37 mouse cellular contexts compared by ENCODE assay signal in genomic region chr1:130798037-130798436, GRCm38 (mm10). TPM values are rescaled to one million over a fixed set of nuclear protein-coding genes. Genes with fewer than 3 reads are reported as not detected.
DNase-seq lines count a peak whose midpoint lies in the region; ATAC-seq and TF ChIP-seq lines count a peak whose summit lies in the region.
"Had no signal": no experiment of that assay in that cellular context is flagged by ENCODE, and none has a peak within 500 bp of the region (broad histone marks: within the 10 kb centered on the region; RNA-seq: fewer than 3 reads in every experiment).

No protein-coding gene starts in this region.

- no peak overlapping the region for H3K4me2 ChIP-seq in liver, postnatal 0 days (ENCODE audit: low read depth, low read length)
- H3K4me2 ChIP-seq in intestine, embryonic 15.5 days (replicated peaks): 0 out of 2 replicates have a peak overlapping the region, but pooled peaks have one; percentile 9
- H3K4me2 ChIP-seq: embryonic facial prominence, embryonic 15.5 days; forebrain, embryonic 12.5 days; heart, embryonic 12.5 days; hindbrain, embryonic 15.5 days; limb, embryonic 13.5 days; liver, embryonic 12.5 days; neural tube, embryonic 12.5 days had no signal

- WGBS in heart, embryonic 10.5 days: 56% methylated on average over 6 of the region's 6 CpGs
- 12% methylated on average over 6 of the region's 6 CpGs for WGBS in liver, adult 2 months
- 48% methylated on average over 6 of the region's 6 CpGs for WGBS in liver, postnatal 0 days (ENCODE audit: insufficient replicate concordance)
- WGBS in intestine, embryonic 15.5 days: 42% methylated on average over 6 of the region's 6 CpGs
- 11% methylated on average over 6 of the region's 6 CpGs for WGBS in small intestine, adult 2 months

- H3K9ac ChIP-seq in liver, adult 2 months (ENCODE audit: low read depth, low read length): peak overlapping the region; percentile 77
- no peak overlapping the region for H3K9ac ChIP-seq in liver, postnatal 0 days (replicated peaks)
- no peak overlapping the region for H3K9ac ChIP-seq in intestine, embryonic 15.5 days
- H3K9ac ChIP-seq: embryonic facial prominence, embryonic 15.5 days; forebrain, embryonic 12.5 days; forebrain, postnatal 0 days; heart, embryonic 12.5 days; hindbrain, embryonic 15.5 days; limb, embryonic 13.5 days; liver, embryonic 12.5 days; neural tube, embryonic 12.5 days had no signal

- H3K4me3 ChIP-seq in heart, embryonic 10.5 days: no peak overlapping the region
- H3K4me3 ChIP-seq in liver, adult 2 months (ENCODE audit: insufficient read depth, low read depth, low read length): peak overlapping the region; percentile 21; the same call in 1 of the 2 replicates
- no peak overlapping the region for H3K4me3 ChIP-seq in liver, postnatal 0 days (ENCODE audit: low read depth, low read length)
- H3K4me3 ChIP-seq in intestine, embryonic 15.5 days (replicated peaks): no peak overlapping the region
- peak overlapping the region; percentile 29; the same call in 1 of the 2 replicates for H3K4me3 ChIP-seq in small intestine, adult 2 months (ENCODE audit: low read depth, low read length)
- H3K4me3 ChIP-seq: embryonic facial prominence, embryonic 10.5 days; embryonic facial prominence, embryonic 15.5 days; forebrain, embryonic 12.5 days; heart, embryonic 12.5 days; hindbrain, embryonic 15.5 days; limb, embryonic 13.5 days; liver, embryonic 12.5 days; megakaryocyte, embryonic 14.5 days; neural tube, embryonic 12.5 days had no signal

- H3K27me3 ChIP-seq in heart, embryonic 10.5 days (ENCODE audit: insufficient read depth, poor library complexity, severe bottlenecking): peaks cover 6% of the 10 kb centered on the region
- H3K27me3 ChIP-seq in liver, adult 2 months (ENCODE audit: control insufficient read depth, insufficient read depth, low read length): no peaks in the 10 kb centered on the region
- no peaks in the 10 kb centered on the region for H3K27me3 ChIP-seq in liver, postnatal 0 days (ENCODE audit: insufficient read depth, low read length)
- no peaks in the 10 kb centered on the region for H3K27me3 ChIP-seq in intestine, embryonic 15.5 days (replicated peaks)
- H3K27me3 ChIP-seq in small intestine, adult 2 months (ENCODE audit: control insufficient read depth, insufficient read depth, low read length): no peaks in the 10 kb centered on the region
- H3K27me3 ChIP-seq: embryonic facial prominence, embryonic 15.5 days; forebrain, embryonic 12.5 days; hindbrain, embryonic 15.5 days; limb, embryonic 13.5 days; neural tube, embryonic 12.5 days had no signal

- H3K36me3 ChIP-seq in heart, embryonic 10.5 days: no peaks in the 10 kb centered on the region
- H3K36me3 ChIP-seq in liver, adult 2 months (ENCODE audit: control insufficient read depth, insufficient read depth, low read length): no peaks in the 10 kb centered on the region
- no peaks in the 10 kb centered on the region for H3K36me3 ChIP-seq in liver, postnatal 0 days (replicated peaks; ENCODE audit: insufficient read depth, low read length)
- H3K36me3 ChIP-seq in intestine, embryonic 15.5 days: no peaks in the 10 kb centered on the region
- H3K36me3 ChIP-seq in small intestine, adult 2 months (ENCODE audit: control insufficient read depth, insufficient read depth, low read length): no peaks in the 10 kb centered on the region
- H3K36me3 ChIP-seq: embryonic facial prominence, embryonic 10.5 days; embryonic facial prominence, embryonic 15.5 days; forebrain, embryonic 12.5 days; G1E; heart, embryonic 12.5 days; hindbrain, embryonic 15.5 days; limb, embryonic 13.5 days; liver, embryonic 12.5 days; neural tube, embryonic 12.5 days had no signal

- no peak for ATAC-seq in liver, postnatal 0 days
- ATAC-seq in intestine, embryonic 15.5 days: peak; percentile 84
- ATAC-seq: forebrain, postnatal 0 days; inflammation-experienced regulatory T-cells, adult 6 months; liver, embryonic 12.5 days; lung, postnatal 0 days; midbrain, embryonic 16.5 days had no signal

- TF ChIP-seq EP300 in liver, postnatal 0 days (IDR thresholded peaks at IDR 0.05; ENCODE audit: low read depth): no peak

- peaks cover 11% of the 10 kb centered on the region for H3K4me1 ChIP-seq in heart, embryonic 10.5 days
- H3K4me1 ChIP-seq in liver, adult 2 months (ENCODE audit: control insufficient read depth, insufficient read depth, low read length): peaks cover 12% of the 10 kb centered on the region
- peaks cover 8% of the 10 kb centered on the region; the same call in 1 of the 2 replicates for H3K4me1 ChIP-seq in liver, postnatal 0 days (ENCODE audit: insufficient read depth)
- peaks cover 3% of the 10 kb centered on the region; the same call in 1 of the 2 replicates for H3K4me1 ChIP-seq in intestine, embryonic 15.5 days (replicated peaks)
- peaks cover 38% of the 10 kb centered on the region for H3K4me1 ChIP-seq in small intestine, adult 2 months (ENCODE audit: control insufficient read depth, insufficient read depth, insufficient read length, low read length)
- H3K4me1 ChIP-seq: embryonic facial prominence, embryonic 15.5 days; forebrain, embryonic 12.5 days; hindbrain, embryonic 15.5 days; limb, embryonic 13.5 days; liver, embryonic 12.5 days; neural tube, embryonic 12.5 days had no signal

- peak; percentile 33 for DNase-seq in heart, embryonic 10.5 days (ENCODE audit: low spot score)
- DNase-seq in heart, postnatal 36 days: no peak
- peak; percentile 92 for DNase-seq in liver, adult 2 months (ENCODE audit: extremely low read depth, low read depth, low spot score)
- no peak for DNase-seq in liver, postnatal 0 days
- DNase-seq in frontal cortex, postnatal 10 days (ENCODE audit: low spot score in 2 of 2): no peak
- DNase-seq: adrenal gland, adult 8-10 months; cerebellum, adult 2 months; cerebellum, postnatal 14 days; forebrain, postnatal 0 days; gastrocnemius, postnatal 14 days; kidney, postnatal 14 days; lung, adult 18-20 months; lung, postnatal 4 days; right cerebral cortex, adult 18-20 months had no signal

- H3K9me3 ChIP-seq in heart, embryonic 10.5 days: no peaks in the 10 kb centered on the region
- H3K9me3 ChIP-seq in liver, postnatal 0 days (ENCODE audit: low read length): no peaks in the 10 kb centered on the region
- no peaks in the 10 kb centered on the region for H3K9me3 ChIP-seq in intestine, embryonic 15.5 days
- H3K9me3 ChIP-seq: embryonic facial prominence, embryonic 10.5 days; embryonic facial prominence, embryonic 15.5 days; forebrain, embryonic 12.5 days; G1E; heart, embryonic 12.5 days; hindbrain, embryonic 15.5 days; limb, embryonic 13.5 days; liver, embryonic 12.5 days; megakaryocyte, embryonic 14.5 days; neural tube, embryonic 12.5 days had no signal

- no peaks in the 10 kb centered on the region for H3K79me2 ChIP-seq in liver, adult 2 months (ENCODE audit: control insufficient read depth, insufficient read depth, low read length)

- intact Hi-C loops in heart, postnatal 36 days (cut with DNase I): loop anchor here (10.0 kb wide), 1 partner anchor 467 kb away; no protein-coding TSS in a partner anchor

- TF ChIP-seq CTCF in liver, adult 2 months (IDR thresholded peaks at IDR 0.05; ENCODE audit: low read depth, low read length): no peak
- no peak for TF ChIP-seq CTCF in liver, postnatal 0 days (IDR thresholded peaks at IDR 0.05; ENCODE audit: low read depth)
- no peak for TF ChIP-seq CTCF in small intestine, adult 2 months (IDR thresholded peaks at IDR 0.05; ENCODE audit: extremely low read depth, insufficient read length, insufficient replicate concordance, low read depth, low read length)

- no peak for TF ChIP-seq POLR2A in liver, adult 2 months (IDR thresholded peaks at IDR 0.05; ENCODE audit: extremely low read depth, insufficient read depth, low read length)
- no peak for TF ChIP-seq POLR2A in small intestine, adult 2 months (IDR thresholded peaks at IDR 0.05; ENCODE audit: low read depth, low read length)

- no peak overlapping the region for H3K27ac ChIP-seq in heart, embryonic 10.5 days
- peak overlapping the region; percentile 97 for H3K27ac ChIP-seq in liver, adult 2 months (replicated peaks; ENCODE audit: insufficient read depth, low read depth, low read length)
- H3K27ac ChIP-seq in liver, postnatal 0 days (ENCODE audit: low read depth): no peak overlapping the region
- peak overlapping the region; percentile 77 for H3K27ac ChIP-seq in intestine, embryonic 15.5 days
- H3K27ac ChIP-seq in small intestine, adult 2 months (ENCODE audit: insufficient read depth, low read depth, low read length): peak overlapping the region; percentile 100
- H3K27ac ChIP-seq: embryonic facial prominence, embryonic 10.5 days; embryonic facial prominence, embryonic 15.5 days; forebrain, embryonic 12.5 days; hindbrain, embryonic 15.5 days; limb, embryonic 13.5 days; liver, embryonic 12.5 days; neural tube, embryonic 12.5 days had no signal

RNA-seq across cellular contexts. Expression of gene Fcamr, which starts 2.7 kb away (rescaled TPM):
- 0.18 TPM in 1 of 2 replicates, not detected in the other for polyA plus RNA-seq in heart, embryonic 10.5 days (2016; fragmentation: Nextera tagmentation; extraction: Ambion mirVana)
- total RNA-seq in heart, postnatal 36 days (2021): under 1 TPM; 0.31 to 0.38 TPM
- total RNA-seq in liver, adult 2 months (2014; rRNA removed): 0.13 and 0.55 TPM in 2 replicates
- polyA plus RNA-seq in liver, adult 2 months (2012; rRNA removed): 0.09 TPM in 1 of 2 replicates, not detected in the other
- not detected in 2 replicates for polyA plus RNA-seq in liver, postnatal 0 days (2015; fragmentation: Nextera tagmentation; extraction: Ambion mirVana)
- 0.18 and 0.21 TPM in 2 replicates for polyA plus RNA-seq in intestine, embryonic 15.5 days (2015; fragmentation: Nextera tagmentation; extraction: Ambion mirVana)
- polyA plus RNA-seq in small intestine, adult 2 months (2012; rRNA removed): 0.74 and 1.6 TPM in 2 replicates
- total RNA-seq: adrenal gland, postnatal 4 days; G1E; gastrocnemius, postnatal 14 days; granulocyte monocyte progenitor cell, adult 5-6 weeks; hematopoietic stem cell, adult 5-6 weeks; layer of hippocampus, adult 8-10 months; layer of hippocampus, postnatal 25 days; left cerebral cortex, adult 8-10 months; left cerebral cortex, postnatal 36 days had no signal
- polyA plus RNA-seq: cortical plate, adult 2 months; embryonic facial prominence, embryonic 10.5 days; forebrain, embryonic 12.5 days; forebrain, postnatal 0 days; G1E; hindbrain, embryonic 15.5 days; limb, embryonic 13.5 days; liver, embryonic 12.5 days; midbrain, embryonic 16.5 days; neural tube, embryonic 12.5 days had no signal

RNA-seq across cellular contexts. Expression of gene Pigr, which starts 28.4 kb away (rescaled TPM):
- polyA plus RNA-seq in heart, embryonic 10.5 days (2016; fragmentation: Nextera tagmentation; extraction: Ambion mirVana): not detected in 2 replicates
- not detected for total RNA-seq in heart, postnatal 36 days (2021)
- 482 and 517 TPM in 2 replicates for total RNA-seq in liver, adult 2 months (2014; rRNA removed)
- polyA plus RNA-seq in liver, adult 2 months (2012; rRNA removed): 579 and 633 TPM in 2 replicates
- polyA plus RNA-seq in liver, postnatal 0 days (2015; fragmentation: Nextera tagmentation; extraction: Ambion mirVana): 1.2 TPM in 2 replicates
- polyA plus RNA-seq in intestine, embryonic 15.5 days (2015; fragmentation: Nextera tagmentation; extraction: Ambion mirVana): 0.96 and 2.5 TPM in 2 replicates
- polyA plus RNA-seq in small intestine, adult 2 months (2012; rRNA removed): 747 and 1,110 TPM in 2 replicates
- total RNA-seq: forebrain, postnatal 0 days; gastrocnemius, postnatal 14 days; granulocyte monocyte progenitor cell, adult 5-6 weeks; hematopoietic stem cell, adult 5-6 weeks; layer of hippocampus, adult 8-10 months; layer of hippocampus, postnatal 25 days; left cerebral cortex, postnatal 36 days had no signal
- polyA plus RNA-seq: cortical plate, adult 2 months; embryonic facial prominence, embryonic 10.5 days; forebrain, embryonic 12.5 days; forebrain, postnatal 0 days; G1E; heart, embryonic 12.5 days; hindbrain, embryonic 15.5 days; limb, embryonic 13.5 days; midbrain, embryonic 16.5 days; neural tube, embryonic 12.5 days had no signal

Comparison
In these comparisons a context has a peak if more than half of its experiments do, and no peak if none do; other contexts are left out.
1. DNase-seq: peak in heart, embryonic 10.5 days (single experiment) and liver, adult 2 months (single experiment); none in heart, postnatal 36 days (0 of 2), liver, postnatal 0 days (single experiment) and frontal cortex, postnatal 10 days (0 of 2).
2. H3K27ac ChIP-seq: peak in liver, adult 2 months (single experiment), intestine, embryonic 15.5 days (single experiment) and small intestine, adult 2 months (single experiment); none in heart, embryonic 10.5 days (single experiment) and liver, postnatal 0 days (single experiment).
3. H3K4me3 ChIP-seq: peak in liver, adult 2 months (single experiment) and small intestine, adult 2 months (single experiment); none in heart, embryonic 10.5 days (single experiment), liver, postnatal 0 days (single experiment) and intestine, embryonic 15.5 days (single experiment).
4. RNA of gene Pigr, which starts 28.4 kb away (polyA plus RNA-seq): 747 to 1,110 TPM in small intestine, adult 2 months and 579 to 633 TPM in liver, adult 2 months; 1.2 TPM in liver, postnatal 0 days, 0.96 to 2.5 TPM in intestine, embryonic 15.5 days and not detected in heart, embryonic 10.5 days; every median in the first group is over 100 times any median in the second.